Mouse (Mus musculus): ENCODE data around the gene Ephb3. TPM values are rescaled to one million over a fixed set of nuclear protein-coding genes. Genes with fewer than 3 reads are reported as not detected.

Gene Ephb3
- polyA plus RNA-seq, 1 experiment from 2014 or later: 24.0 TPM

- Histone ChIP-seq H3K27ac (ENCODE audit: poor library complexity, severe bottlenecking) (peak overlapping the region; percentile 74), H3K4me3 (peak overlapping the region; percentile 54), H3K4me1 (replicated peaks) (peaks cover 59% of the 10 kb centered on the region), H3K36me3 (no peaks in the 10 kb centered on the region), H3K4me2 (peak overlapping the region; percentile 87), H3K9ac (peak overlapping the region; percentile 81), H3K27me3 (replicated peaks) (peaks cover 15% of the 10 kb centered on the region), H3K9me3 (replicated peaks) (no peaks in the 10 kb centered on the region)
- WGBS: 1% methylated on average over 32 of the region's 33 CpGs
- ATAC-seq (ENCODE audit: insufficient number of reproducible peaks, low FRiP score): peak; percentile 43
These were observed 42.0 kb downstream of the Ephb3 start for GRCm38 (mm10) chr16:21246391-21247036.

- H3K9ac ChIP-seq: peak overlapping the region; percentile 81
- peak overlapping the region; percentile 54 for H3K4me3 ChIP-seq
- peak overlapping the region; percentile 87 for H3K4me2 ChIP-seq
- H3K27me3 ChIP-seq (replicated peaks): peaks cover 18% of the 10 kb centered on the region
- H3K27ac ChIP-seq (ENCODE audit: poor library complexity, severe bottlenecking): peak overlapping the region; percentile 74
- no peaks in the 10 kb centered on the region for H3K36me3 ChIP-seq
- H3K9me3 ChIP-seq (replicated peaks): no peaks in the 10 kb centered on the region
- H3K4me1 ChIP-seq (replicated peaks): peaks cover 59% of the 10 kb centered on the region
- no peak for ATAC-seq (ENCODE audit: insufficient number of reproducible peaks, low FRiP score)
- whole genome bisulfite sequencing: 3% methylated on average over 4 of the region's 4 CpGs
These were observed 42.5 kb downstream of the Ephb3 start for GRCm38 (mm10) chr16:21247037-21247432.

- Histone ChIP-seq H3K4me2 (peak overlapping the region; percentile 90), H3K9me3 (replicated peaks) (no peaks in the 10 kb centered on the region), H3K27me3 (replicated peaks) (peaks cover 18% of the 10 kb centered on the region), H3K4me1 (replicated peaks) (peaks cover 59% of the 10 kb centered on the region), H3K27ac (ENCODE audit: poor library complexity, severe bottlenecking) (peak overlapping the region; percentile 53; the same call in 1 of the 2 replicates), H3K36me3 (no peaks in the 10 kb centered on the region), H3K9ac (peak overlapping the region; percentile 79), H3K4me3 (peak overlapping the region; percentile 56)
- 7% methylated on average over 38 of the region's 38 CpGs for WGBS
- 0 out of 2 replicates have a peak, but pooled peaks have one; percentile 9 for ATAC-seq (ENCODE audit: insufficient number of reproducible peaks, low FRiP score)
These were observed 43.5 kb downstream of the Ephb3 start for GRCm38 (mm10) chr16:21247871-21248712.

DNA sequence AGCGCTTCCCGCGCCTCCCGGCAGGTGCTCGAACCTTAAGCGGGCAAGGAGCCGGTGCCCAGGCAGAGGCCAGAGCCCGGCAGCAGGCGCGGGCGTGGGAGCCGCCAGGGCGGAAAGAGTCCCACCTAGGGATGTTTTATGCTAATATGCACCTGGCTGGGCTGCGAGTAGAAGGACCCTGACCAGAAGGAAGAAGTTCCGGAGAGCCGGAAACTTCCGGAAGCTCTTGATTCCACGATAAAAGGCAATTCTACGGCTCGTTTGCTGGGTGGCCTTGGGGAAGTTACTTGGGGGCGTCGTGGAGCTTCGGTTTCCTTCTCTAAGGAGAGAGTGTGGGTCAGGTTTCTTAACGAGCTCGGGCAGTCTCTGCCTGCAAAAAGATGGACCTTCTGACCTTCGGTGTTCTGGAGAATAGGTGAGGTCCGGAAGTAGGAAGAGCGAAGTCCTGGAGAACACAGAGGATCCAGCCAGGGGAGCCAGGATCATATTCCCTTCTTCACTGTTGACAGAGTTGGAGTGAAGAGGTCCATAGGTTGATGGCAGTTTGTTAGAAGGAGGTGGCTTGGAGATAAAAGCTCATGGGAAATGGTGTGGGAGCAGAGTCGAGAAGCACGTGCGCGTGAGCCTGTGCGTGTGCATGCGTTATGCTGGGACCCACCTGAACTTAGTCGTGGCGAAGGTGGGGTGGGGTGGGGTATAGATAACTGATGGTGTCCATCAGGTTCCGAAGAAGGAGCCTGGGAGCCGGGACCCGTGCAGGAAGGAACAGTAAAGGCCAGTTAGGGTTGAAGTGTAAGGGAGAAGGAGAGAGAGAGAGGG, 44.4 kb downstream of the Ephb3 start:
- Histone ChIP-seq H3K4me3 (peak overlapping the region; percentile 56), H3K9ac (peak overlapping the region; percentile 79), H3K4me2 (peak overlapping the region; percentile 90), H3K27ac (ENCODE audit: poor library complexity, severe bottlenecking) (peak overlapping the region; percentile 53; the same call in 1 of the 2 replicates), H3K4me1 (replicated peaks) (peaks cover 58% of the 10 kb centered on the region), H3K36me3 (no peaks in the 10 kb centered on the region), H3K9me3 (replicated peaks) (no peaks in the 10 kb centered on the region), H3K27me3 (replicated peaks) (peaks cover 12% of the 10 kb centered on the region)
- 4% methylated on average over 39 of the region's 39 CpGs for WGBS
- ATAC-seq (ENCODE audit: insufficient number of reproducible peaks, low FRiP score): no peak

- Histone ChIP-seq H3K9ac (no peak overlapping the region), H3K4me3 (no peak overlapping the region), H3K4me2 (no peak overlapping the region), H3K4me1 (replicated peaks) (peaks cover 51% of the 10 kb centered on the region), H3K27ac (ENCODE audit: poor library complexity, severe bottlenecking) (no peak overlapping the region), H3K27me3 (replicated peaks) (peaks cover 9% of the 10 kb centered on the region; the same call in 1 of the 2 replicates), H3K36me3 (no peaks in the 10 kb centered on the region), H3K9me3 (replicated peaks) (no peaks in the 10 kb centered on the region)
- 50% methylated on average over 11 of the region's 11 CpGs for WGBS
- no peak for ATAC-seq (ENCODE audit: insufficient number of reproducible peaks, low FRiP score)
These were observed 47.9 kb downstream of the Ephb3 start for GRCm38 (mm10) chr16:21252401-21252955.

GRCm38 (mm10) chr16:21255574-21256304, 51.2 kb downstream of the Ephb3 start:
- 52% methylated on average over 11 of the region's 11 CpGs for WGBS
- Histone ChIP-seq H3K4me3 (no peak overlapping the region), H3K27ac (ENCODE audit: poor library complexity, severe bottlenecking) (0 out of 2 replicates have a peak overlapping the region, but pooled peaks have one; percentile 7), H3K9ac (no peak overlapping the region), H3K9me3 (replicated peaks) (no peaks in the 10 kb centered on the region), H3K36me3 (no peaks in the 10 kb centered on the region), H3K4me1 (replicated peaks) (peaks cover 33% of the 10 kb centered on the region), H3K4me2 (no peak overlapping the region), H3K27me3 (replicated peaks) (0 out of 2 replicates have a peak, but pooled peaks cover 3% of the 10 kb centered on the region)
- no peak for ATAC-seq (ENCODE audit: insufficient number of reproducible peaks, low FRiP score)

GRCm38 (mm10) chr16:21256514-21257305, 52.2 kb downstream of the Ephb3 start:
- no peak overlapping the region for H3K4me2 ChIP-seq
- H3K27ac ChIP-seq (ENCODE audit: poor library complexity, severe bottlenecking): no peak overlapping the region
- H3K9me3 ChIP-seq (replicated peaks): no peaks in the 10 kb centered on the region
- no peak for ATAC-seq (ENCODE audit: insufficient number of reproducible peaks, low FRiP score)
- 74% methylated on average over 12 of the region's 12 CpGs for WGBS
- H3K4me3 ChIP-seq: no peak overlapping the region
- H3K9ac ChIP-seq: no peak overlapping the region
- H3K27me3 ChIP-seq (replicated peaks): 0 out of 2 replicates have a peak, but pooled peaks cover 3% of the 10 kb centered on the region
- H3K36me3 ChIP-seq: no peaks in the 10 kb centered on the region
- peaks cover 33% of the 10 kb centered on the region for H3K4me1 ChIP-seq (replicated peaks)

GRCm38 (mm10) chr16:21265417-21265816, 60.9 kb downstream of the Ephb3 start:
- peaks cover 13% of the 10 kb centered on the region for H3K4me1 ChIP-seq (replicated peaks)
- WGBS: 85% methylated on average over 7 of the region's 7 CpGs
- no peaks in the 10 kb centered on the region for H3K27me3 ChIP-seq (replicated peaks)
- ATAC-seq (ENCODE audit: insufficient number of reproducible peaks, low FRiP score): no peak
- H3K36me3 ChIP-seq: no peaks in the 10 kb centered on the region
- no peak overlapping the region for H3K9ac ChIP-seq
- no peak overlapping the region for H3K4me3 ChIP-seq
- no peak overlapping the region for H3K4me2 ChIP-seq
- H3K9me3 ChIP-seq (replicated peaks): no peaks in the 10 kb centered on the region
- H3K27ac ChIP-seq (ENCODE audit: poor library complexity, severe bottlenecking): no peak overlapping the region

GRCm38 (mm10) chr16:21269775-21270174, 65.2 kb downstream of the Ephb3 start:
- Histone ChIP-seq H3K9ac (no peak overlapping the region), H3K27me3 (replicated peaks) (no peaks in the 10 kb centered on the region), H3K4me2 (no peak overlapping the region), H3K4me1 (replicated peaks) (peaks cover 56% of the 10 kb centered on the region), H3K27ac (ENCODE audit: poor library complexity, severe bottlenecking) (peak overlapping the region; percentile 92; the same call in 1 of the 2 replicates), H3K36me3 (no peaks in the 10 kb centered on the region), H3K4me3 (no peak overlapping the region), H3K9me3 (replicated peaks) (no peaks in the 10 kb centered on the region)
- ATAC-seq (ENCODE audit: insufficient number of reproducible peaks, low FRiP score): no peak
- 61% methylated on average over 8 of the region's 8 CpGs for WGBS
